Mouse (Mus musculus): Measurements from ENCODE around the gene Cyth3. TPM values are rescaled to one million over a fixed set of nuclear protein-coding genes. Genes with fewer than 3 reads are reported as not detected.

Gene Cyth3
- polyA plus RNA-seq, 1 experiment, result 20.4 TPM

GRCm38 (mm10) chr5:143654670-143655510 lies 32.6 kb downstream of the Cyth3 start:
- WGBS, result 12% methylated on average over 7 of the region's 7 CpGs
- Histone ChIP-seq H3K4me3 (replicated peaks; ENCODE audit: control insufficient read depth, low read depth, low read length) (no peak overlapping the region), H3K4me1 (ENCODE audit: control insufficient read depth, insufficient read depth, low read length) (peaks cover 2% of the 10 kb centered on the region), H3K27ac (ENCODE audit: control insufficient read depth, insufficient read depth, low read depth, low read length, poor library complexity) (peak overlapping the region; percentile 67)
- TF ChIP-seq CTCF (IDR thresholded peaks at IDR 0.05; ENCODE audit: control insufficient read depth, insufficient read depth, low read length) (no peak), POLR2A (IDR thresholded peaks at IDR 0.05; ENCODE audit: borderline replicate concordance, control insufficient read depth, low read depth, low read length) (no peak)

- H3K4me3 ChIP-seq (replicated peaks; ENCODE audit: control insufficient read depth, low read depth, low read length), result no peak overlapping the region
- H3K27ac ChIP-seq (ENCODE audit: control insufficient read depth, insufficient read depth, low read depth, low read length, poor library complexity), result peak overlapping the region; percentile 11; the same call in 1 of the 2 replicates
- H3K4me1 ChIP-seq (ENCODE audit: control insufficient read depth, insufficient read depth, low read length), result peaks cover 2% of the 10 kb centered on the region
- 60% methylated on average over 4 of the region's 4 CpGs for WGBS
- TF ChIP-seq POLR2A (IDR thresholded peaks at IDR 0.05; ENCODE audit: borderline replicate concordance, control insufficient read depth, low read depth, low read length) (no peak), CTCF (IDR thresholded peaks at IDR 0.05; ENCODE audit: control insufficient read depth, insufficient read depth, low read length) (no peak)
These were observed 33.3 kb downstream of the Cyth3 start for GRCm38 (mm10) chr5:143655511-143655943.

GRCm38 (mm10) chr5:143656708-143657245 lies 34.5 kb downstream of the Cyth3 start:
- 94% methylated on average over 2 of the region's 2 CpGs for WGBS
- Histone ChIP-seq H3K4me3 (replicated peaks; ENCODE audit: control insufficient read depth, low read depth, low read length) (no peak overlapping the region), H3K4me1 (ENCODE audit: control insufficient read depth, insufficient read depth, low read length) (peaks cover 2% of the 10 kb centered on the region), H3K27ac (ENCODE audit: control insufficient read depth, insufficient read depth, low read depth, low read length, poor library complexity) (no peak overlapping the region)
- TF ChIP-seq CTCF (IDR thresholded peaks at IDR 0.05; ENCODE audit: control insufficient read depth, insufficient read depth, low read length) (no peak), POLR2A (IDR thresholded peaks at IDR 0.05; ENCODE audit: borderline replicate concordance, control insufficient read depth, low read depth, low read length) (no peak)

- Histone ChIP-seq H3K27ac (ENCODE audit: control insufficient read depth, insufficient read depth, low read depth, low read length, poor library complexity) (no peak overlapping the region), H3K4me3 (replicated peaks; ENCODE audit: control insufficient read depth, low read depth, low read length) (no peak overlapping the region), H3K4me1 (ENCODE audit: control insufficient read depth, insufficient read depth, low read length) (peaks cover 2% of the 10 kb centered on the region)
- no peak for TF ChIP-seq CTCF (IDR thresholded peaks at IDR 0.05; ENCODE audit: control insufficient read depth, insufficient read depth, low read length)
- no peak for TF ChIP-seq POLR2A (IDR thresholded peaks at IDR 0.05; ENCODE audit: borderline replicate concordance, control insufficient read depth, low read depth, low read length)
- WGBS, result 68% methylated on average over 8 of the region's 8 CpGs
These were observed 36.8 kb downstream of the Cyth3 start for GRCm38 (mm10) chr5:143659021-143659523.

- 77% methylated on average over 7 of the region's 7 CpGs for WGBS
- Histone ChIP-seq H3K4me3 (replicated peaks; ENCODE audit: control insufficient read depth, low read depth, low read length) (no peak overlapping the region), H3K4me1 (ENCODE audit: control insufficient read depth, insufficient read depth, low read length) (no peaks in the 10 kb centered on the region), H3K27ac (ENCODE audit: control insufficient read depth, insufficient read depth, low read depth, low read length, poor library complexity) (no peak overlapping the region)
- no peak for TF ChIP-seq POLR2A (IDR thresholded peaks at IDR 0.05; ENCODE audit: borderline replicate concordance, control insufficient read depth, low read depth, low read length)
- TF ChIP-seq CTCF (IDR thresholded peaks at IDR 0.05; ENCODE audit: control insufficient read depth, insufficient read depth, low read length), result no peak
These were observed 40.9 kb downstream of the Cyth3 start for GRCm38 (mm10) chr5:143663074-143663687.

GRCm38 (mm10) chr5:143665561-143665960 lies 43.3 kb downstream of the Cyth3 start:
- no peak overlapping the region for H3K27ac ChIP-seq (ENCODE audit: control insufficient read depth, insufficient read depth, low read depth, low read length, poor library complexity)
- TF ChIP-seq CTCF (IDR thresholded peaks at IDR 0.05; ENCODE audit: control insufficient read depth, insufficient read depth, low read length) (no peak), POLR2A (IDR thresholded peaks at IDR 0.05; ENCODE audit: borderline replicate concordance, control insufficient read depth, low read depth, low read length) (no peak)
- H3K4me3 ChIP-seq (replicated peaks; ENCODE audit: control insufficient read depth, low read depth, low read length), result no peak overlapping the region
- no peaks in the 10 kb centered on the region; the same call in 1 of the 2 replicates for H3K4me1 ChIP-seq (ENCODE audit: control insufficient read depth, insufficient read depth, low read length)
- WGBS, result 78% methylated on average over 2 of the region's 2 CpGs

GRCm38 (mm10) chr5:143666015-143666414 lies 43.8 kb downstream of the Cyth3 start:
- Histone ChIP-seq H3K4me3 (replicated peaks; ENCODE audit: control insufficient read depth, low read depth, low read length) (no peak overlapping the region), H3K27ac (ENCODE audit: control insufficient read depth, insufficient read depth, low read depth, low read length, poor library complexity) (no peak overlapping the region), H3K4me1 (ENCODE audit: control insufficient read depth, insufficient read depth, low read length) (no peaks in the 10 kb centered on the region; the same call in 1 of the 2 replicates)
- TF ChIP-seq POLR2A (IDR thresholded peaks at IDR 0.05; ENCODE audit: borderline replicate concordance, control insufficient read depth, low read depth, low read length) (no peak), CTCF (IDR thresholded peaks at IDR 0.05; ENCODE audit: control insufficient read depth, insufficient read depth, low read length) (no peak)
- 69% methylated on average over 1 of the region's 1 CpGs for WGBS

GRCm38 (mm10) chr5:143668884-143669283 lies 46.6 kb downstream of the Cyth3 start:
- no peak for TF ChIP-seq CTCF (IDR thresholded peaks at IDR 0.05; ENCODE audit: control insufficient read depth, insufficient read depth, low read length)
- no peak for TF ChIP-seq POLR2A (IDR thresholded peaks at IDR 0.05; ENCODE audit: borderline replicate concordance, control insufficient read depth, low read depth, low read length)
- H3K4me1 ChIP-seq (ENCODE audit: control insufficient read depth, insufficient read depth, low read length), result no peaks in the 10 kb centered on the region; the same call in 1 of the 2 replicates
- 88% methylated on average over 2 of the region's 2 CpGs for WGBS
- H3K4me3 ChIP-seq (replicated peaks; ENCODE audit: control insufficient read depth, low read depth, low read length), result no peak overlapping the region
- no peak overlapping the region for H3K27ac ChIP-seq (ENCODE audit: control insufficient read depth, insufficient read depth, low read depth, low read length, poor library complexity)

Measured in bone marrow, adult 2 months (tissue).